Mouse (Mus musculus): Measurements from ENCODE around the gene Tenm4. TPM values are rescaled to one million over a fixed set of nuclear protein-coding genes. Genes with fewer than 3 reads are reported as not detected.
A peak's percentile ranks its signal among the peaks of the same experiment; 100 is the strongest.

Tenm4 gene
- total and polyA plus RNA-seq, 2 experiments from 2014 or later: 1.4 to 5.9 TPM

GRCm38 (mm10) chr7:96409323-96409880 is 238.4 kb downstream of the Tenm4 start:
- Histone ChIP-seq H3K36me3 (replicated peaks; ENCODE audit: control insufficient read depth, insufficient read depth, low read length) (no peaks in the 10 kb centered on the region), H3K9ac (replicated peaks; ENCODE audit: low read depth, low read length) (no peak overlapping the region), H3K4me3 (ENCODE audit: low read depth, low read length) (no peak overlapping the region), H3K27me3 (ENCODE audit: control insufficient read depth, insufficient read depth, low read length) (0 out of 2 replicates have a peak, but pooled peaks cover 4% of the 10 kb centered on the region), H3K4me1 (ENCODE audit: control insufficient read depth, insufficient read depth) (peaks cover 9% of the 10 kb centered on the region), H3K4me2 (ENCODE audit: low read depth, low read length) (no peak overlapping the region), H3K27ac (ENCODE audit: low read depth) (no peak overlapping the region), H3K9me3 (replicated peaks; ENCODE audit: control insufficient read depth, low read length) (no peaks in the 10 kb centered on the region)
- no peak for ATAC-seq (ENCODE audit: insufficient read depth, low read depth)
- no peak for TF ChIP-seq EP300 (IDR thresholded peaks at IDR 0.05; ENCODE audit: low read depth)
- no peak for TF ChIP-seq CTCF (IDR thresholded peaks at IDR 0.05; ENCODE audit: low read depth)
- no peak for DNase-seq (ENCODE audit: low spot score)
- 77% methylated on average over 11 of the region's 11 CpGs for WGBS

- TF ChIP-seq CTCF (IDR thresholded peaks at IDR 0.05; ENCODE audit: low read depth) (no peak), EP300 (IDR thresholded peaks at IDR 0.05; ENCODE audit: low read depth) (no peak)
- H3K27ac ChIP-seq (ENCODE audit: low read depth): 0 out of 2 replicates have a peak overlapping the region, but pooled peaks have one; percentile 43
- H3K4me3 ChIP-seq (ENCODE audit: low read depth, low read length): no peak overlapping the region
- DNase-seq (ENCODE audit: low spot score): no peak
- 26% methylated on average over 1 of the region's 1 CpGs for WGBS
- no peak overlapping the region for H3K9ac ChIP-seq (replicated peaks; ENCODE audit: low read depth, low read length)
- H3K4me2 ChIP-seq (ENCODE audit: low read depth, low read length): no peak overlapping the region
- H3K27me3 ChIP-seq (ENCODE audit: control insufficient read depth, insufficient read depth, low read length): 0 out of 2 replicates have a peak, but pooled peaks cover 11% of the 10 kb centered on the region
- H3K9me3 ChIP-seq (replicated peaks; ENCODE audit: control insufficient read depth, low read length): no peaks in the 10 kb centered on the region
- H3K36me3 ChIP-seq (replicated peaks; ENCODE audit: control insufficient read depth, insufficient read depth, low read length): no peaks in the 10 kb centered on the region
- ATAC-seq (ENCODE audit: insufficient read depth, low read depth): no peak
- H3K4me1 ChIP-seq (ENCODE audit: control insufficient read depth, insufficient read depth): peaks cover 15% of the 10 kb centered on the region
Observed at GRCm38 (mm10) chr7:96413822-96414221, 242.8 kb downstream of the Tenm4 start.

GRCm38 (mm10) chr7:96414290-96415055 is 243.4 kb downstream of the Tenm4 start:
- TF ChIP-seq EP300 (IDR thresholded peaks at IDR 0.05; ENCODE audit: low read depth) (no peak), CTCF (IDR thresholded peaks at IDR 0.05; ENCODE audit: low read depth) (no peak)
- Histone ChIP-seq H3K27me3 (ENCODE audit: control insufficient read depth, insufficient read depth, low read length) (0 out of 2 replicates have a peak, but pooled peaks cover 11% of the 10 kb centered on the region), H3K4me3 (ENCODE audit: low read depth, low read length) (no peak overlapping the region), H3K9me3 (replicated peaks; ENCODE audit: control insufficient read depth, low read length) (no peaks in the 10 kb centered on the region), H3K4me1 (ENCODE audit: control insufficient read depth, insufficient read depth) (peaks cover 15% of the 10 kb centered on the region), H3K4me2 (ENCODE audit: low read depth, low read length) (no peak overlapping the region), H3K9ac (replicated peaks; ENCODE audit: low read depth, low read length) (no peak overlapping the region), H3K36me3 (replicated peaks; ENCODE audit: control insufficient read depth, insufficient read depth, low read length) (no peaks in the 10 kb centered on the region), H3K27ac (ENCODE audit: low read depth) (0 out of 2 replicates have a peak overlapping the region, but pooled peaks have one; percentile 43)
- WGBS: 48% methylated on average over 9 of the region's 9 CpGs
- DNase-seq (ENCODE audit: low spot score) (no peak), ATAC-seq (ENCODE audit: insufficient read depth, low read depth) (0 out of 2 replicates have a peak, but pooled peaks have one; percentile 51)

GRCm38 (mm10) chr7:96417251-96418004 is 246.4 kb downstream of the Tenm4 start:
- TF ChIP-seq CTCF (IDR thresholded peaks at IDR 0.05; ENCODE audit: low read depth) (no peak), EP300 (IDR thresholded peaks at IDR 0.05; ENCODE audit: low read depth) (peak; percentile 73)
- 0 out of 2 replicates have a peak, but pooled peaks cover 6% of the 10 kb centered on the region for H3K27me3 ChIP-seq (ENCODE audit: control insufficient read depth, insufficient read depth, low read length)
- H3K9ac ChIP-seq (replicated peaks; ENCODE audit: low read depth, low read length): no peak overlapping the region
- H3K4me1 ChIP-seq (ENCODE audit: control insufficient read depth, insufficient read depth): peaks cover 26% of the 10 kb centered on the region
- no peak overlapping the region for H3K27ac ChIP-seq (ENCODE audit: low read depth)
- H3K36me3 ChIP-seq (replicated peaks; ENCODE audit: control insufficient read depth, insufficient read depth, low read length): no peaks in the 10 kb centered on the region
- ATAC-seq (ENCODE audit: insufficient read depth, low read depth) (peak; percentile 26; the same call in 1 of the 2 replicates), DNase-seq (ENCODE audit: low spot score) (peak; percentile 14)
- no peak overlapping the region for H3K4me2 ChIP-seq (ENCODE audit: low read depth, low read length)
- H3K9me3 ChIP-seq (replicated peaks; ENCODE audit: control insufficient read depth, low read length): no peaks in the 10 kb centered on the region
- 64% methylated on average over 13 of the region's 13 CpGs for WGBS
- H3K4me3 ChIP-seq (ENCODE audit: low read depth, low read length): no peak overlapping the region

GRCm38 (mm10) chr7:96418146-96418545 is 247.1 kb downstream of the Tenm4 start:
- whole genome bisulfite sequencing: 63% methylated on average over 3 of the region's 3 CpGs
- H3K4me3 ChIP-seq (ENCODE audit: low read depth, low read length): no peak overlapping the region
- H3K27ac ChIP-seq (ENCODE audit: low read depth): no peak overlapping the region
- H3K9ac ChIP-seq (replicated peaks; ENCODE audit: low read depth, low read length): no peak overlapping the region
- H3K4me1 ChIP-seq (ENCODE audit: control insufficient read depth, insufficient read depth): peaks cover 26% of the 10 kb centered on the region
- no peak for DNase-seq (ENCODE audit: low spot score)
- no peaks in the 10 kb centered on the region for H3K9me3 ChIP-seq (replicated peaks; ENCODE audit: control insufficient read depth, low read length)
- no peaks in the 10 kb centered on the region for H3K36me3 ChIP-seq (replicated peaks; ENCODE audit: control insufficient read depth, insufficient read depth, low read length)
- 0 out of 2 replicates have a peak, but pooled peaks cover 6% of the 10 kb centered on the region for H3K27me3 ChIP-seq (ENCODE audit: control insufficient read depth, insufficient read depth, low read length)
- H3K4me2 ChIP-seq (ENCODE audit: low read depth, low read length): no peak overlapping the region
- TF ChIP-seq EP300 (IDR thresholded peaks at IDR 0.05; ENCODE audit: low read depth): no peak
- TF ChIP-seq CTCF (IDR thresholded peaks at IDR 0.05; ENCODE audit: low read depth): no peak
- no peak for ATAC-seq (ENCODE audit: insufficient read depth, low read depth)

Data from heart, postnatal 0 days (tissue).